Mouse (Mus musculus) C3H10T1/2 (cell line): ENCODE data around the gene Sfxn4. TPM values are rescaled to one million over a fixed set of nuclear protein-coding genes. Genes with fewer than 3 reads are reported as not detected.

Source experiments
- polyA plus RNA-seq, 2 experiments: library from polyadenylated mRNA; unstranded; fragments of >200 nt; fragmentation: generic; extraction: Trizol; gene quantifications; one replicate each; pipeline ENCODE4 v1.2.1; 2012; ENCODE audit warnings: missing spikeins in 2 of 2

Gene Sfxn4
- polyA plus RNA-seq, result 1 to 10 TPM in 1 of 2 experiments, under 1 TPM in 1; 0.92 to 8.7 TPM

DNA sequence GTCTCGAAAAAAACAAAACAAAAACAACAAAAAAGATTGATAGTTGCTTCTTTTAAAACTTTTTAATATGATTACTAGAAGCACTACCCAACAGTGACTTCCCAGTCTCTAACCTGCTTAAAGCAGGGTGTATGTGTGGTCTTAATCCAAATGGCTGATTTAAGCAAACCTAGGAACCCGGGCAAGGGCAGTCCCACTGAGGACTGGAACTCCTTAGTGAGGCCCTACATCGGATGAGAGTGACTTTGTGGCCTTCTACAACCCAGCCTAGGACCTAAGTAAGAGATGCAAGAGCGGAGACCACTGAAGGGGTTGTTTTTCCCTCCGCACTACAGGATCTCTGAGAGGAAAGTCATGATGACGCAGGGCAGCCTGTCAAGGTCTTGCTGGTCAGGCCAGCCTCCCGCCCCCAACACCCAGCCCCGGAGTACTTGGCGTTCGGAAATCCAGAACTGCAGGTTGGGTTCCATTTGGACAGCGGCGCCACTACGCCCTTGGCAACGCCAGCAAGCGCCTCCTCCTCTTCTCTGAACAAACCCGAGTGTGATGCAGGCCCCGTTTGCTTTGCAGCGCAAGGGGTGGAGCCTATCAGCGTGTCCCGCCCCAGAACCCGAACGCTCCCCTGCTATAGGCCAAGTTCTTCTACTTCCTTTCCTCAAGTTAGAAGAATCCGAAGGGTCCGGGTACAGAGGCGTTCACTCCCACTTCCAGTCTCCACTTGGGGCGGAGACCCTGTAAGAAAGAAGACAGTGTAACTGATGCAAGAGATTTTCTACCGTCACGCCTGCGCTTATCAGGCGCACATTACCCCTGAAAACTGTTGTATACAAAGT lies at the start of gene Sfxn4:
Gene Sfxn4 (minus strand): TSS at position 612 of the 833 bp plus-strand sequence.

DNA sequence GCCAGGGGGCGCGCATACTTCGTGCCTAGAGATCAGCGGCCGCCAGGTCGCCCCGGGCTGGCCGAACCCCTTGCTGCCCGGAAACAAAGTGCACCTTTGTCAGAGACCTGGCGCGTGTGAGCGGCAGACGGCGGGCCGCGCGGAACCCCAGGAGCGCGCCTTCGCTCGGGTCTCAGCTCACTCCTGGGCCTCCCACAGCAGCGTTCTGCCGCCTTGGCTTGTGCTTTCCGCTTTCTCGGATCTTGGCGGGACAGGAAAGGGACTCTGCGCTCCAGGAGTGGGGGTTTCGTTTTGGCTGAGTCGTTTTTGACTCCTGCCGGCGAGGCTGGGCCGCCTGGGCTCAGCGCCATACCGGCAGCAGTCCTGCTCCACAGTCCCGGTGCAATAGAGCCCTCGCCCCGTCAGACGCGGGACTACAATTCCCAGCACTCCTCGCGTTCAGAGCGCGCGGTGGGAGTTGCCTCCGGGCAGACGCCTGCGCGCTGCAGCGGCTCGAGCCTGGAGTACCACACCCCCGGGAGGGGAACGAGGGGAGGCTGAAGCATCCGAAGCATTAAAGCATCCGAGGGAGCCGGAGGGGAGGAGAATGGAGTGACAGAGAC lies 28.5 kb upstream of the Sfxn4 start, which contains the start of gene Grk5:
Gene Grk5 (plus strand): TSS at position 36 of the 602 bp plus-strand sequence.

DNA sequence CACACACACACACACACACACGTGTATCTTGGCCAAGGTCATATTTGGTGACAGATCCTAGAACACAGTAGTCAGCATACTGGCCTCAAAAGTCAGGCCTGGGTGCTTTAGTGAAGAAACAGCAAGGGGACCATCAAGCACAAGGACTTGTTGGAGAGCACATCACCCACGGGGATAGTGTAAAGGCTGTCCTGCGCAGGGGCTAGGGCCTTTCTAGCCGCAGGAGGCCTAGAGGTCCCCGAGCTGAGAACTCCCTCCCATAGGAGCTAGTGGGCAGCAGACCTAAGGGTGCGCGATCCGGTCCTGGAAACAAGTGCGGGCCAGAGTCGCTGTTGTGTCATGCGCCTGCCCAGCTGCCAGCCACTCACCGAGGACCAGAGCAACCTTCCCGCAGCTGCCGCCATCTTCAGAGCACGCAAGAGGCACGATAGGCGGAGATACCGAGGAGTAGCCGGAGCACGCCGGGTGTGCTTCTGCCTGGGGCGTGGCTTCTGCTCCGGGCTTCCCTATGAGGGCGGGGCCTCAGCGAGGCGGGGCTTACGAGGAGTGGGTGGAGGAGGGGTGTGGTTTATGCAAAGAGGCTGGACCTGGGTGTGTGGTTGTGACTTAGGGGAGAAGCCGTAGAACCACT lies 12.9 kb upstream of the Sfxn4 start, which contains the start of gene Prdx3:
Gene Prdx3 (minus strand): TSS at position 493 of the 631 bp plus-strand sequence.

DNA sequence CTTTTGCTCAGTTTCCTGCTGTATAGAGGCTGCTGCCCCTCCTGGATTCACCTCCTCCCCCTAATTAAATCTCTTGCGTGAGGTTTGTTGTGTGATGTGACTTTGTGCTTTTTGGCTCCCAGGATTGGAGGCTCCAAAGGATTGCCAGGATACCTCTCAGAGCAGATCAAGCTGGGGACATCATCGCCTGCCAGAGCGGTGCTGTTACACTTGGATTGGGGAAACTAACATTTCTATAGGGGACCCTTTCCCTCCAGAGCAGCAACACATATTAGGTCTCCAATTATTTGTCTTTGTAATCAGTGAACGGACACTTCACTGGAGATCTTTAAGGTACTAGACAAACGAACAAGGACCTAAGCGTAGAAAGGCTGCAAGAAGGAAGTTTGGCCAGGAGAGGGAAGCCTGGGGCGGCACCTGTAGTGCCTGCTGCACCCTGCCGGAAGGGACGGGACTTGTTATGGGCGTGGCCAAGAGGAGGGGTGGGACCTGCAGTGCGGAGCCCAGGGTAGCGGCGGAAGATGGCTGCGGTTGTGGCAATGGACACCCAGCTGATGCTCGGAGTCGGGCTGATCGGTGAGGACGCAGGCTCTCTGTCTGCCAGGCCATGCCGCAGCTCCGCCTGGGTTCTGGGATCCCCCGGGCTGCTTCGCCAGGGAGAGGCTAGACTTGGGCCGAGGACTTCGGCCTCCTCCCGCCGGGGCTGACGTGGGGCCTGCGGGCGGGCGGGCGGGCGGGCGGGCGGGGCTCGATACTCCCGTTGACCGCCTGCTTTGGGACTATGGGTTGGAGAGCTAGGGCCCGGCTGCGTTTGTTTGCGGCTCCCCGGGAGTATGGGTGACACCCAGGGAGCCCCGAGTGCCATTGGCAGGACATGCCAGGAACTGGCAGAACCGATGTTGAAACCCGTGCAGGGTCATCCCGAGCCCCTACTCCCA lies 49.9 kb downstream of the Sfxn4 start, which contains the start of gene Fam45a:
Gene Fam45a (plus strand): TSS at position 488 of the 938 bp plus-strand sequence.

DNA sequence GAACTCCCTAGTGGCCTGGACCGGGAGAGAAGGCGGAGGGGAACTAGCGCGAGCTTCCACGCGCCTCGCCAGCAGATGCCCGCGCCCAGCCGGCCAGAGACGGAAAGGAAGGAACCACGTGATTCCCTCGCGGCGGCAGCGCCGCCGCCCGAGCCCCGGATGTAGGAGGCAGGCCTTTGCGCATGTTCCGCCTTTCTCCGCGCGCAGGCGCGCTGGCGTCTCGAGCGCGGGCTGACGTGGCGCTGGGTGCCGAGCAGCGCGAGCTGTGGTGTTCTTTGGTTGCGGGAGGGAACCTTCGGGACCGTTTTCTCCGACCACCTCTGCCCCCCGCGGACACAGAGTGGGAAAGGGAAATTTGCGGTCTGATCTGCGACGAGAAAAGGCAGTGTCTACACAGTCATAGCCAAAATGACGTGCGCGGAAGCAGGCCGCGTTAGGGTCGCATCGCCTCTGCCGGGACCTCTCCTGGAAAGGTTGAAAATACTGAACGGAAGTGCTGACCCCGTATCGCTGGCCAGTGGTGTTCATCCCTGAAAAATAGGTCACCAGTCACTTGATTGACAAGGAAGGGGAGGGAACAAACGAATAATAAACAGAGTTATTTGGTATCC lies 70.6 kb downstream of the Sfxn4 start, which contains the start of gene Eif3a:
Gene Eif3a (minus strand): TSS at position 108 of the 611 bp plus-strand sequence.

Other genes with a start within 250 kb of the Sfxn4 start
- gene Nanos1, start 105.5 kb downstream of the Sfxn4 start, polyA plus RNA-seq, result under 1 TPM; 0.76 to 0.85 TPM
- 10 to 100 TPM in 1 of 2 experiments, 1 to 10 TPM in 1; 7.1 to 26.9 TPM for gene Eif3a, start 70.8 kb downstream of the Sfxn4 start, polyA plus RNA-seq
- 1 to 10 TPM in 1 of 2 experiments, under 1 TPM in 1; 0.67 to 9.5 TPM for gene Fam45a, start 49.9 kb downstream of the Sfxn4 start, polyA plus RNA-seq
- gene Prdx3, start 13.1 kb upstream of the Sfxn4 start, polyA plus RNA-seq, result 10 to 100 TPM; 28.7 to 72.1 TPM
- 1 to 10 TPM in 1 of 2 experiments, under 1 TPM in 1; 0.96 to 4.0 TPM for gene Grk5, start 28.3 kb upstream of the Sfxn4 start, polyA plus RNA-seq